Mouse (Mus musculus) forebrain, embryonic 13.5 days (tissue): ENCODE data around the gene Acer1. TPM values are rescaled to one million over a fixed set of nuclear protein-coding genes. Genes with fewer than 3 reads are reported as not detected.
A peak's percentile ranks its signal among the peaks of the same experiment; 100 is the strongest.

ENCODE experiments used
- ATAC-seq: fragments of 200-750 bp; cut with Nextera tagmentation; 2 replicates; pipeline ENCODE4 v1.8.0; 2017
- H3K27ac ChIP-seq: fragments of 300-500 bp; sonication (generic); 2 replicates; pipeline ENCODE4 v1.5.1; 2015; ENCODE audit warnings: inconsistent platforms, mild to moderate bottlenecking, moderate library complexity
- H3K27me3 ChIP-seq: fragments of 300-500 bp; sonication (generic); 2 replicates; pipeline ENCODE4 v1.6.1; 2015; ENCODE audit warnings: mild to moderate bottlenecking, inconsistent platforms
- H3K36me3 ChIP-seq: fragments of 300-500 bp; sonication (generic); 2 replicates; pipeline ENCODE4 v1.6.1; 2015; ENCODE audit warnings: mild to moderate bottlenecking, inconsistent platforms; ENCODE audit not compliant: poor library complexity, severe bottlenecking
- H3K4me1 ChIP-seq: fragments of 300-500 bp; sonication (generic); 2 replicates; pipeline ENCODE4 v1.6.1; 2015; ENCODE audit warnings: inconsistent platforms
- H3K4me2 ChIP-seq: fragments of 300-500 bp; sonication (generic); 2 replicates; pipeline ENCODE4 v1.6.1; 2015; ENCODE audit warnings: inconsistent platforms, mild to moderate bottlenecking, moderate library complexity
- H3K4me3 ChIP-seq: fragments of 300-500 bp; sonication (generic); 2 replicates; pipeline ENCODE4 v1.5.1; 2015; ENCODE audit warnings: mild to moderate bottlenecking, inconsistent platforms
- H3K9ac ChIP-seq: fragments of 300-500 bp; sonication (generic); 2 replicates; pipeline ENCODE4 v1.6.1; 2015; ENCODE audit warnings: mild to moderate bottlenecking, inconsistent platforms
- H3K9me3 ChIP-seq: fragments of 300-500 bp; sonication (generic); replicated peaks from 2 replicates; pipeline ENCODE4 v1.6.1; 2016; ENCODE audit warnings: inconsistent platforms
- WGBS: fragments of 180-500 bp; shearing (Covaris S2); methylation state at CpG from one replicate; pipeline ENCODE4 v1.1.7; 2015; 5-methylcytosine and 5-hydroxymethylcytosine counted together
- polyA plus RNA-seq: library from polyadenylated mRNA; unstranded; fragments of >200 nt; fragmentation: Nextera tagmentation; extraction: Ambion mirVana; gene quantifications from 2 replicates; pipeline ENCODE4 v1.2.1, GENCODE M21; 2015

The Acer1 gene
- not detected in 2 replicates for polyA plus RNA-seq

DNA sequence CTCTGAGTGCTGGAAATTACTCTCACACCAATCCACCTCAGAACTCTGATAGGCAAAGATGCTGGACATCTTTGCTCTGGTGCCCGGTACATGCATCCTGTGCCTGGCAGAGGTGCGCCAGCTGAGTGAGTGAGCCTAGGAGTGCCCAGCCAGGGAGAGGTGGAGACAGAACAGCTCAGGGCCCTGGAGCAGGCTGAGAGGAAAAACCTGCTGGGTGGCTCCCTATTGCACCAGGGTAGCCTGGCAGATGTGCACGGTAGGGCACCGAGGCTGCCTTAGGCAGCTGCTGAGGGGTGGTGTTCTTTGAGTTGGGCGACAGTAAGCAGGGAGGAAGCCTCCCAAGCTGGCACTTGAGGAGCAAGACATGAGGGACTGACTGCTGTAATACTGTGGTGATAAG lies at the start of gene Acer1:
Gene Acer1, minus strand, starts transcription at position 114 of the 400 bp plus-strand sequence.
- Histone ChIP-seq H3K9me3 (no peaks in the 10 kb centered on the region), H3K27ac (no peak within 1 kb of the TSS), H3K4me3 (no peak within 1 kb of the TSS), H3K27me3 (no peaks in the 10 kb centered on the region), H3K9ac (no peak within 1 kb of the TSS), H3K4me1 (no peaks in the 10 kb centered on the region), H3K4me2 (no peak within 1 kb of the TSS), H3K36me3 (no peaks in the 10 kb centered on the region)
- no peak for ATAC-seq
- WGBS: 80% methylated on average over 5 of the region's 5 CpGs

DNA sequence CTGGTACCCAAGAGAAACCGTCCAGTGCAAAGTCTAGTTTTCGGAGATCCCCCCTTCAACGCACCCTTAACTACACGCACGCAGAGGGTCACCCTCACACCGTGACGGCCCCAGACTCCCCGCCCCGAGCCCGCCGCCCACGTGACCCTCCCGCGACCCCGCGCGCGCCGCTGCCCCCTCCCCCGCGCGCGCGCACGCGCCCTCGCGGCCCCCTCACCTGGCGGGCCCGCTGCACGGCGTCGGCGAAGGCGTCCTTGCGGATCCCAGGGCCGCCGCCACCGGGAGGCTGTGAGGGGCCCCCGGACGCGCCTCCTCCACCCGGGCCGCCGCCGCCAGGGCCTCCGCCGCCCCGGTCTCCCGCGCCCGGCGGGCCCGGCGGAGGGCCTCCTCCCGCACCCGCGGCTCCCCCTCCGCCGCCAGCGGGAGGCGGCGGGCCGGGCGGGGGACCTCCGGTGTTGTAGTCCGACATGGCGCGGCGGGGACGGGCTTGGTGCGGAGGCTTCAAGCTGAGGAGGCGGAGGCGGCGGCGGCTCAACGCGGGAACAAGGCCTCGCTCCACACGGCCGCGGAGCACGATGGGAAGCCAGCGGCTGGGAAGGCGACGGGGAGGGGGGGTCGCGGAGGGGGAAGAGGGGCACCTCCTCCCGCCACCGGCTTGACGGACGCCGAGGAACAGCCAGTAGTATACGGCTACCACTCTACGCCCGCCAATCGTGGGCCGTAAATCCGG lies 49.2 kb upstream of the Acer1 start, which contains the start of gene Khsrp:
Gene Khsrp, minus strand, starts transcription at position 592 of the 730 bp plus-strand sequence.
- Histone ChIP-seq H3K9ac (peak within 1 kb of the TSS; percentile 99), H3K27ac (peak within 1 kb of the TSS; percentile 94), H3K4me3 (peak within 1 kb of the TSS; percentile 87), H3K4me2 (peak within 1 kb of the TSS; percentile 93), H3K36me3 (peaks cover 29% of the 10 kb centered on the region), H3K27me3 (0 out of 2 replicates have a peak, but pooled peaks cover 6% of the 10 kb centered on the region), H3K4me1 (peaks cover 21% of the 10 kb centered on the region), H3K9me3 (no peaks in the 10 kb centered on the region)
- 0 out of 2 replicates have a peak, but pooled peaks have one; percentile 0 for ATAC-seq
- WGBS: under 1% methylated on average over 83 of the region's 99 CpGs

DNA sequence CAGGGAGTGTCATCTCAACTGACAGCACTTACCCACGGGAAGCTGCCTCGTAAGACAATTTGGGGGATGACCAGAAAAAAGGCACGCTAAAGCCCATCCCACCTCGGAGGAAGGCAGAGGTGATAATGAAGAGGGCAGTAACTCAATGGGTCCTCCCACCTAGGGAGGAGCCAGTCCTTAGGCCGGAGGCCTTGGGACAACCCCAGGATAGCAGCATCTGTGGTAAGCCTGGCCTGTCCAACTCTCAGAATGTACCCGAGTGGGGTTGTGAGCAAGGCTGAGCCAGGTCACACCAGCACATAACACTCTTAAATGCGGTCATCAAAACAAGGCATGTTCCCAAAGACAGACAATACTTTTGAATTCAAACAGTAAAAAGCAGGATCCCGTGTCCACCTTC lies 47.8 kb upstream of the Acer1 start:
- Histone ChIP-seq H3K4me1 (peaks cover 21% of the 10 kb centered on the region), H3K9ac (peak overlapping the region; percentile 99), H3K4me3 (peak overlapping the region; percentile 87), H3K27ac (no peak overlapping the region), H3K36me3 (peaks cover 43% of the 10 kb centered on the region), H3K9me3 (no peaks in the 10 kb centered on the region), H3K27me3 (no peaks in the 10 kb centered on the region), H3K4me2 (peak overlapping the region; percentile 93)
- ATAC-seq: no peak
- WGBS: 46% methylated on average over 8 of the region's 8 CpGs

DNA sequence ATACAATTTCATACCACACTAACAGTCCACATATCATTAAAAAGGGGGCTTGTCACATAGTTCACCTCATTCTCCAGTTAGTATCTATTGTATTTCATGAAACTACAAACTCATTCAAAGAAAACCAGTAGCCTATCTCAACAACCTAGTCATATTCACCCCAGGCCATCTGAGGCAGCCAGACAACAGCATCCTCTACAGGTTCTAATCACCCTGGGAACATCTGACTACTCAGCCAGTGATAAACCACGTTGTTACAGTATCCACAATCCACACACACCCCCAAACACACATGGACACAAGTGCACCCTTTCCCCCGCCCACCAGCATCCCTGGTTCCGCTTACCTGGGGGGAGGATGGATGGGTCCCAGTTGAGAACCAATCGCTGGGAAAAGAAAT lies 45.5 kb upstream of the Acer1 start:
- H3K27me3 ChIP-seq: no peaks in the 10 kb centered on the region
- ATAC-seq: no peak
- H3K9ac ChIP-seq: no peak overlapping the region
- no peaks in the 10 kb centered on the region for H3K9me3 ChIP-seq
- no peak overlapping the region for H3K4me3 ChIP-seq
- no peak overlapping the region for H3K27ac ChIP-seq
- 92% methylated on average over 4 of the region's 4 CpGs for WGBS
- H3K36me3 ChIP-seq: peaks cover 65% of the 10 kb centered on the region
- peaks cover 19% of the 10 kb centered on the region for H3K4me1 ChIP-seq
- no peak overlapping the region for H3K4me2 ChIP-seq

DNA sequence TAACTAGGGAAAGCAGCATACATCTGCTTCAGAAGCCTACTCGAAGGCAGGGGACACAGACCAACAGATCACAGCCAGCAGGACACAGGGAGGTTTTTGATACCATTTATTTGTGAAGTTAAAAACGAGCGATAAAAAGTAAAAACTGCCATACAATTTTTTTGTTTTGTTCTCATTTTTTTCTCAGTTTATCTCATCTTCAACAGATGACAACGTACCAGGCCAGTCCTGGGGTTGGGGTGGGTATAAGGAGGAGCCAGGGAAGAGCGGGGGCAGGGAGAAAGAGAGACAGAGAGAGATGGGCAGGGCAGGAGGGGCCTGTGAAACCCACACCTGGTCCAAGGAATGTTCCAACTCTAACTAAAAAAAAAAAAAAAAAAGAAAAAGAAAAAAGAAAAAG lies 39.0 kb upstream of the Acer1 start:
- no peaks in the 10 kb centered on the region for H3K9me3 ChIP-seq
- no peaks in the 10 kb centered on the region for H3K4me1 ChIP-seq
- H3K36me3 ChIP-seq: peaks cover 68% of the 10 kb centered on the region
- no peak overlapping the region for H3K4me2 ChIP-seq
- no peak overlapping the region for H3K27ac ChIP-seq
- H3K27me3 ChIP-seq: no peaks in the 10 kb centered on the region
- WGBS: 94% methylated on average over 5 of the region's 5 CpGs
- no peak overlapping the region for H3K9ac ChIP-seq
- no peak for ATAC-seq
- H3K4me3 ChIP-seq: no peak overlapping the region

DNA sequence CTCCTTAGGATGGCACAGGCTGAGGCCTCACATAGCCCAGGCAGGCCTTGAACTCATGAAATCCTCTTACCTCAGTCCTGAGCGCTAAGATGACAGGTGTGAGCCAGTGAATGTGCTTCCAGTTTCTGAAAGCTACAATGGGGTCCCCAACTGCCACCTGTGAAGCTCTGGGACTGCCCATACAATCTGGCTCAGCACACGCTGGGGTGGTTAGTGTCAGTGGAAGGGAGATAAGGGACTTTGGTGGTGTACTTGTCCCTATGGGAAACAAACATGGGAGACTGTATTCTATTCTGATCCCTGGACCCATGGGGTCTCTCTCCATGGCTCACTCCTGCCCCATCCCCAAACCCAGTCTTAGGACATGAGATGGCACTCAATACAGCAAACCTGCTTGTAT lies 37.8 kb upstream of the Acer1 start:
- no peak overlapping the region for H3K4me2 ChIP-seq
- no peak for ATAC-seq
- H3K4me3 ChIP-seq: no peak overlapping the region
- H3K27me3 ChIP-seq: no peaks in the 10 kb centered on the region
- no peak overlapping the region for H3K9ac ChIP-seq
- H3K36me3 ChIP-seq: peaks cover 56% of the 10 kb centered on the region
- WGBS: 86% methylated on average over 2 of the region's 2 CpGs
- no peaks in the 10 kb centered on the region for H3K9me3 ChIP-seq
- no peak overlapping the region for H3K27ac ChIP-seq
- H3K4me1 ChIP-seq: no peaks in the 10 kb centered on the region

DNA sequence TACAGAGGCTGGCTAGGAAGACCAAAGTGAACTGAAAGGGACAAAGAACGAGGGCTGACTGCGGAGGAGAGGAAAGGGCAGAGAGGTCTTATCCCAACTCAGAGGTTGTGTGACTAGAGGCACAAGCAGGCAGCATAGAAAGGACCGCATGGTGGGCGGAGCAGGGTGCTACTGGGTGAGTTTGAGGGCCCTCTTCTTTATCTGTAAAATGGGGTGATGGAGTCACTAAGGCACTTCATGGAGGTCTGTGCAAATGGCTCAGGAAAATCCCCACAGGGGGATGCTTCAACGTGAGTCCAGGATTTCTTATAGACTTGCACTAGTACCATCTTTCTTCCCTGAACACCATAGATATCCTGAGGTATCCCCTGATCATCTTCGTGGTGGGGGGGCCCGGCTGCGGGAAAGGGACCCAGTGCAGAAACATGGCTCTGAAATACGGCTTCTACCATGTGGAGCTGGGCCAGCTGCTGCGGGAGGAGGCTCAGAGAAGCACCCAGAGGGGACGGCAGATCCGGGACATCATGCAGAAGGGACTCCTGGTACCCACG lies 30.4 kb upstream of the Acer1 start:
- Histone ChIP-seq H3K9ac (peak overlapping the region; percentile 79), H3K4me1 (peaks cover 24% of the 10 kb centered on the region), H3K9me3 (no peaks in the 10 kb centered on the region), H3K27ac (peak overlapping the region; percentile 91; the same call in 1 of the 2 replicates), H3K27me3 (no peaks in the 10 kb centered on the region), H3K4me2 (peak overlapping the region; percentile 76), H3K4me3 (peak overlapping the region; percentile 73), H3K36me3 (peaks cover 20% of the 10 kb centered on the region)
- WGBS: 74% methylated on average over 13 of the region's 13 CpGs
- ATAC-seq: no peak

DNA sequence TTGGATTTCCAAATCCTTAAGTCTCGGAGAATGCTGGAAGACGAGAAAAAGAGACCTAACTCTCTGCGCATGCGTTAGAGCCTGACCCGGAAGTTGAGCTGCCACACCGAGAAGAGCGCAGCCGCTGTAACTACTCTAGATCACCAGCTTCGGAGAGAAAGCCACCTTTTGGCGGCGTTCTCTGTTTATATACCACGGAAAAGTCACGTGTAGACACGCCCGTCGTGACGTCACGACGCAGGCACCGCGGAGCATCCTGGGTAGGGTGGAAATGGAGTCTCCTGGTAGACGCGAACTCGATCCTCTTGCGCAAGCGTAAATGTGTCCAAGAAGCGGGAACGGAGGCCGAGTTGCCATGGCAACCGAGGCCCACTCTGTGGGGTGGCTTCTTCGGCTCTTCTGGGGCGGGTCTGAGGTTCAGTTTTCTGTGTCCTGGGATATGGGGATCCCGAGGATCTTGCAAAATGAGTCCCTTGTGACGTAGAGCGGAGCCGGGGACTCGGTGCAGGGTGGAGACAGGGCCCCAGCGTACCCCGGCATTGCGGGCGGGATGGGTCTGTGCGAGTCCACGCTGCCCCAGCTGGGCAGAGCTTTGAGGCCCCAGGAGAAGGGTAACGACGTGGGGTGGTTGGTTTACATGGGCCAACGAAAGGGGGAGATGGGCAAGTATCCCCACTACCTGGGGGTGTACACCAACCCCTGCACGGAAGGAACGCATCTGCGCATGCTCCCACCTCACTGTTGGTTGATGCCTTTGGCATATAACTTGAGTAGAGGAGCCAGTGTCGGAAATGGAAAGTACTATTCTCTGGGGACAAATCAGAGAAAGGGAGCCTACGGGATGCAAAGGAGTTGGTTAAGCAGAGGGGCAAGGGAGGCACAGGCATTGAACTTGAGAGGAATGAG lies 29.6 kb upstream of the Acer1 start, which contains the start of the genes Gtf2f1 and Gm17949:
Gene Gtf2f1, minus strand, starts transcription at position 53 of the 906 bp plus-strand sequence.
Gene Gm17949, plus strand, starts transcription at position 234 of the 906 bp plus-strand sequence.
- under 1% methylated on average over 51 of the region's 51 CpGs for WGBS
- peak within 1 kb of the TSS; percentile 73 for H3K4me3 ChIP-seq
- peak within 1 kb of the TSS; percentile 82 for H3K9ac ChIP-seq
- no peaks in the 10 kb centered on the region for H3K9me3 ChIP-seq
- H3K27me3 ChIP-seq: no peaks in the 10 kb centered on the region
- H3K4me1 ChIP-seq: peaks cover 24% of the 10 kb centered on the region
- peak within 1 kb of the TSS; percentile 91 for H3K27ac ChIP-seq
- peak; percentile 91 for ATAC-seq
- peaks cover 28% of the 10 kb centered on the region for H3K36me3 ChIP-seq
- peak within 1 kb of the TSS; percentile 93 for H3K4me2 ChIP-seq

DNA sequence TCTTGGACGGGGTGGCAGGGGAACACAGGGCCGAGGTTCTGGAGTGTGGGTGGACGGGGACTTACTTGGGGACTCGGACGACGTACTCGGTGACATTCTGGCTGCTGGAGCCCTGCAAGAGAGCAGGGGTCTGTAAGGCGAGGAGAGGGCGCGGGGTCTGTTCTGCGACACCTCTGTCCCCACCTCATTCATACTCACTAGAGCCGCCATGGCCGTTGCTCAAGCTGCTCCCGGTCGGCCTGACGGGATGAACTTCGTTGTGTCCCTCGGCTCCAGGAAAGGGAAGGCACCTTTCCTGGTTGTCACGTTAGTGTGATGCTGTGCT lies 28.9 kb upstream of the Acer1 start:
- peak overlapping the region; percentile 82 for H3K9ac ChIP-seq
- peaks cover 34% of the 10 kb centered on the region for H3K36me3 ChIP-seq
- peak overlapping the region; percentile 73 for H3K4me3 ChIP-seq
- H3K27me3 ChIP-seq: no peaks in the 10 kb centered on the region
- under 1% methylated on average over 19 of the region's 19 CpGs for WGBS
- no peaks in the 10 kb centered on the region for H3K9me3 ChIP-seq
- ATAC-seq: peak; percentile 56
- H3K4me1 ChIP-seq: peaks cover 24% of the 10 kb centered on the region
- H3K4me2 ChIP-seq: peak overlapping the region; percentile 93
- peak overlapping the region; percentile 63 for H3K27ac ChIP-seq

DNA sequence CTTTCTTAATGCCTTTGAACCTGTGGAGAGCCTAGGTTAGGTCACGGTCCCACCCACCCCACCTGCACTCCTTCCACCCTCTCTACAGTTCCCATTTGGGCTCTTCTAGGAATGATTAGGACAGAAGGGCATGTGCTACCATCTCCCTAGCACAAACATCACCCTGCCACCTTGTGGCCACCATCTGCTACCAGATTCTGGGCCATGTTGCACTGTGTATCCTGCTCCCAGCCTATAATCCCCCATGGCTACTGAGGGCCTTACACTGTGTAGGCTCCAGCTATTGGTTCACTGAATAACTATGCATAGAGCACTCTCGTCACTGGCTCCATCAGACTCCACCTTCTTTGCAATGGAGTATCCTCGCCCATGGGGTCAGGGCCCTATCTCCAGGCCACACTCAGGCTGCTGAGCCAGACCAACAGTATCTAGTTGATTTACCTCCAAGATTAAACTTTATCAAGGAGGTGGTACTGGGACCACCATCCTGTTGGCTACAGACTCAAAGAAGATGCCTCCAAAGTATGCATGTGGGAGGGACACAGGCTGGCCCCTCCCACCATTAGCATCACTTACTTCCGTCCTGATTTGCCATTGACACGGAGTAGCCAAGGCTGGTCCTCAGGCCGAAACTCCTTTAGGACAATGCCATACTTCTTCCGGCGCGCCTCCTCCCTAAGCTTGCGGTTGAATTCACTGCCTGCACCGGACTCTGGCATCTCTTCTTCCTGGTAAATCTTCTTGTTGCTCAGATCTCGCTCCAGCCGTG lies 25.4 kb upstream of the Acer1 start:
- H3K4me2 ChIP-seq: no peak overlapping the region

DNA sequence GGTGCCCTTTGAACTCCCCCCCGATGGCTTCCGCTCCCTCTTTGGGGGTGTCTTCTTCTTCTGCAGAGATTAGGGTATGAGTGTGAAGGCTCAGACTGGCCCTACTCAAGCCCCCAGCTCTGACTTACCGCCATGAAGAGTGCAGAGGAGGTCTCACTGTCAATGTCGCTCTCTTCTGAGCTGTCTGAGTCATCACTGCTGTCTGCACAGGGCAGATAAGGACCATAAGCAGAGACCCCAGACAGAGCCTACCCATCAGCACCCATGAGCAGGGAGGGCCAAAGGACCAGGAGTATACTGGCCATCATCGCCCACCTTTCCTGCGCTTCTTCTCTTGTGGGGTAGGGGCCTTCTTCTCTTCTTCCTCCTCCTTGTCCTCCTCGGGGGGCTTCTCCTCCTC lies 22.1 kb upstream of the Acer1 start:
- no peak for ATAC-seq
- Histone ChIP-seq H3K36me3 (peaks cover 82% of the 10 kb centered on the region), H3K9me3 (no peaks in the 10 kb centered on the region), H3K4me3 (no peak overlapping the region), H3K4me2 (no peak overlapping the region), H3K27me3 (no peaks in the 10 kb centered on the region), H3K27ac (no peak overlapping the region), H3K9ac (no peak overlapping the region), H3K4me1 (no peaks in the 10 kb centered on the region)
- WGBS: 95% methylated on average over 7 of the region's 7 CpGs

More for the DNA sequence above, 25.4 kb upstream of the Acer1 start:
- ATAC-seq: no peak
- H3K9me3 ChIP-seq: no peaks in the 10 kb centered on the region
- H3K36me3 ChIP-seq: peaks cover 70% of the 10 kb centered on the region
- no peak overlapping the region for H3K4me3 ChIP-seq
- no peak overlapping the region for H3K9ac ChIP-seq
- WGBS: 90% methylated on average over 13 of the region's 13 CpGs
- no peak overlapping the region for H3K27ac ChIP-seq
- H3K4me1 ChIP-seq: peaks cover 19% of the 10 kb centered on the region
- H3K27me3 ChIP-seq: no peaks in the 10 kb centered on the region
